Mouse (Mus musculus) adrenal gland, postnatal 10 days (tissue): ENCODE measurements around the gene Hist1h4n. TPM values are rescaled to one million over a fixed set of nuclear protein-coding genes. Genes with fewer than 3 reads are reported as not detected.
A peak's percentile ranks its signal among the peaks of the same experiment; 100 is the strongest.

ENCODE experiments used
- DNase-seq: peaks from one replicate; pipeline ENCODE4 v3.0.0; 2021; ENCODE audit warnings: mixed read lengths
- microRNA-seq: library from miRNA; unstranded; fragments of <30 nt; microRNA quantifications from one replicate; pipeline ENCODE4 v1.2.0, GENCODE M21; 2021
- total RNA-seq, 2 experiments: library from RNA; stranded (reverse); gene quantifications; 2 replicates each; pipeline ENCODE4 v1.2.3; 2021

Hist1h4n gene
- total RNA-seq, 2 experiments from 2014 or later: 81.5 to 146 TPM

GRCm38 (mm10) chr13:21795584-21795983 lies 36.4 kb downstream of the Hist1h4n start:
- no peak for DNase-seq

DNA sequence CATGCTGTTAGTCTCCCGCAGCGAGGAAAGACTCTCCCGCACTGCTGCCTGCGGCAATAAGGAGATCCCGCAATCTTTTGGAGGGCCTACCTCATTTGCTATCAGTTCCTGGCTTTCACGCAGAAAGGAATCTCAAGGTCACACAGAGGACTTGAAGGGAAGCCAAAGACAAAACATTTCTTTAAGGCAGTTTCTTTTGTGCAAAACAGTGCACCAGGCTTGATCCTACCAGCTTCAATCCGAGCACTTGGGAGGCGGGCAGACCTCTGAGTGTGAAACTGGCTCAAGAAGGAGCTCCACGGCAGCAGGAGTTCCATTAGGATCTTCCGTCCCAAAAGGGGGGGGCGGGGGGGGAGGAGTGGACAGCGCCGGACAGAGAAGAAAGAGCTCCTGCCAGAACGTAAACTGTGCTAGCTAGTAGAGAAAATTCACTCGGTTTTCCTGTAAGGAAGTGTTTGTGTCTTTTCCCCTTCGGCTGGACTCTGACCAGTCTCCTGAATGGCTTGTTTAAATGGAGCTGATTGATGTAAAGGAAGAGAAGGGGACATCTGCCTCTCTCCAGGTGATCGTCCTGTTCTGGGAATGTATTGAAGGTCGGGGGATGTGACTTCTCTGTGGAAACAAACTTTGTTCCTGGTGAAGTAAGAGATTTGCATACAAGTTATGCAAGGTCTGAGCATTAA lies 41.3 kb downstream of the Hist1h4n start:
- DNase-seq: peak; percentile 36

- no peak for DNase-seq
Observed at GRCm38 (mm10) chr13:21789925-21790324, 42.1 kb downstream of the Hist1h4n start.

- no peak for DNase-seq
Observed at GRCm38 (mm10) chr13:21787760-21788593, 44.0 kb downstream of the Hist1h4n start.

DNA sequence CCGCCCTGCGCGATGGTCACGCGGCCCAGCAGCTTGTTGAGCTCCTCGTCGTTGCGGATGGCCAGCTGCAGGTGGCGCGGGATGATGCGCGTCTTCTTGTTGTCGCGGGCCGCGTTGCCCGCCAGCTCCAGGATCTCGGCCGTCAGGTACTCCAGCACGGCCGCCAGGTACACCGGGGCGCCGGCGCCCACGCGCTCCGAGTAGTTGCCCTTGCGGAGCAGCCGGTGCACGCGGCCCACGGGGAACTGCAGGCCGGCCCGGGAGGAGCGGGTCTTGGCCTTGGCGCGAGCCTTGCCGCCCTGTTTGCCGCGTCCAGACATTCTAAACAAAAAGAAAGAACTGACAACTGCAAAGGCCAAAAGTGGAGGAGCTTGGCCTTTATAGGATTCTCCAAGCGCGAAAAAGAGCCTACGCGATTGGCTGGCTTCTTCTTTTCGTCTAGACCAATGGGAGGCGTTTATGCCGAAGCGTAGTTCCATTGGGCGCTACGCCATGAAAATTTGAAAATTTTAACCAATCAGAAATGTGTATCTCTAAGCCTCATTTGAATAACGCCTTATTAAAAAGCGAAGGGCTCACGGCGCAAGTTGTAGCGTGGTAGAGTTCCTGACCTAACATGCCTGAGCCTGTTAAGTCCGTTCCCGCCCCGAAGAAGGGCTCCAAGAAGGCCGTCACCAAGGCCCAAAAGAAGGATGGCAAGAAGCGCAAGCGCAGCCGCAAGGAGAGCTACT lies 44.9 kb downstream of the Hist1h4n start, which contains the start of the genes Hist1h2an and Hist1h2bp:
TSS of gene Hist1h2an (minus strand) at position 320 of the 731 bp plus-strand sequence.
TSS of gene Hist1h2bp (plus strand) at position 563 of the 731 bp plus-strand sequence.
- DNase-seq: peak; percentile 85

DNA sequence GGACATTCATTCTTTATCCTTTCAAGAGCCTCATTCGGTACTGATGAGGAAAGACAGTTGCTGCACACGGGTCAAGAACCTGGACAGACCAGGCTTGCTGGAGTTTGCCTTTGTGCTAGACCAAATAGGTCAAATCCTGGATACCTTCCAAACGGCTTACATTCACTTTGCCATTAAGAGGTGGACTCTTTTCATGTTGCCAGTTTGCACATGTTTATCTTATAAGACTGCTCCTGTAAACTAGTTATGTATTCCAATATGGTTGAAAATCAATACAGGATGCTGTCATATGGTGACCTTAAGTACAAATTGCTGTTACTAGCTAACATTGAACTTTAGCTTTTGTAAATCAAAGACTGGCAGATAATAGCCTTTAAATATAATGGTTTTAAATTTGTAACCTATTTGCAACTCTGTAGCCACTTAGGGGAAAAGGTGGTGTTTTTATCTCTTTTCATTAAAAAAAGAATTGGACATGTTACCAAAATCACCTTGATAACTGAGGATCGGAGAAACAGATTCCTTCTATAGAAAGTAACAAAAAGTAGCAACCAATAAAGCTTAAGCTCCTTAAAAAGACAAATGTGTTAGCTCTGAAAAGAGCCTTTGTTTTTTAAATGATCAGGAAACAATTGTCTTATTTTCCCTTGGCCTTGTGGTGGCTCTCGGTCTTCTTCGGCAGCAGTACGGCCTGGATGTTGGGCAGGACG lies 45.7 kb downstream of the Hist1h4n start:
- DNase-seq: no peak

- DNase-seq: no peak
Observed at GRCm38 (mm10) chr13:21784311-21784710, 47.7 kb downstream of the Hist1h4n start.

GRCm38 (mm10) chr13:21783734-21784161 lies 48.2 kb downstream of the Hist1h4n start:
- peak; percentile 42 for DNase-seq

DNA sequence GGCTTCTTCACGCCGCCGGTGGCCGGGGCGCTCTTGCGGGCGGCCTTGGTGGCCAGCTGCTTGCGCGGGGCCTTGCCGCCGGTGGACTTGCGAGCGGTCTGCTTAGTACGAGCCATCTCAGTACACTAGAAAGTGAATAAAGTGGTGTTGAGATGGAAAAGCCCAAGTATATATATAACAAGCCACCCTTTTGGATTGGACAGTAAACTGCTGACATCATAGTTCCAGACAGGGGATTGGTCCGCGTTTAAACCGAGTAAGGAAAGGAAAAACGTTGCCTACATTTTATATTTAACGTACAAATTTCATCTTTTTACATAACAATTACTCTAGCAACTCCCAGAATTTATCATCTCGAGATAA lies 48.8 kb downstream of the Hist1h4n start, which contains the start of gene Hist1h3i:
TSS of gene Hist1h3i (minus strand) at position 116 of the 363 bp plus-strand sequence.
- peak; percentile 63 for DNase-seq

- DNase-seq: peak; percentile 15
Observed at GRCm38 (mm10) chr13:21782361-21783254, 49.4 kb downstream of the Hist1h4n start.

Small RNAs within 50 kb of the gene (microRNA-seq; reads per million reads assigned to microRNA genes)
- gene Gm19658 (not detected), gene Gm44346 (not detected), gene Gm44466 (not detected)

Other genes starting within 250 kb of the Hist1h4n start
- gene Olfr1362, start 218.2 kb downstream of the Hist1h4n start, total RNA-seq: not detected
- gene Olfr11, start 189.7 kb downstream of the Hist1h4n start, total RNA-seq: not detected
- not detected for gene Olfr1361, start 168.8 kb downstream of the Hist1h4n start, total RNA-seq
- not detected for gene Olfr1360, start 154.8 kb downstream of the Hist1h4n start, total RNA-seq
- gene Olfr1359, start 134.1 kb downstream of the Hist1h4n start, total RNA-seq: not detected
- gene Hist1h2bl, start 116.1 kb downstream of the Hist1h4n start, total RNA-seq: 100 to 1,000 TPM; 284 to 352 TPM
- gene Hist1h2ai, start 115.8 kb downstream of the Hist1h4n start, total RNA-seq: 100 to 1,000 TPM; 304 to 363 TPM
- gene Hist1h3h, start 114.5 kb downstream of the Hist1h4n start, total RNA-seq: 100 to 1,000 TPM; 397 to 474 TPM
- gene Hist1h2bm, start 110.2 kb downstream of the Hist1h4n start, total RNA-seq: 100 to 1,000 TPM in 1 of 2 experiments, 10 to 100 TPM in 1; 83.1 to 103 TPM
- 10 to 100 TPM; 63.1 to 70.2 TPM for gene Hist1h4j, start 97.1 kb downstream of the Hist1h4n start, total RNA-seq
- 100 to 1,000 TPM; 688 to 818 TPM for gene Hist1h4k, start 81.7 kb downstream of the Hist1h4n start, total RNA-seq
- gene Hist1h2ak, start 78.4 kb downstream of the Hist1h4n start, total RNA-seq: 100 to 1,000 TPM; 111 to 143 TPM
- gene Hist1h2bn, start 78.1 kb downstream of the Hist1h4n start, total RNA-seq: 100 to 1,000 TPM; 174 to 201 TPM
- 100 to 1,000 TPM; 179 to 219 TPM for gene Hist1h1b, start 51.6 kb downstream of the Hist1h4n start, total RNA-seq
- gene Hist1h3i, start 48.8 kb downstream of the Hist1h4n start, total RNA-seq: 100 to 1,000 TPM; 296 to 332 TPM
- gene Hist1h2an, start 45.0 kb downstream of the Hist1h4n start, total RNA-seq: 10 to 100 TPM; 69.2 to 73.2 TPM
- 100 to 1,000 TPM; 111 to 134 TPM for gene Hist1h2bp, start 44.7 kb downstream of the Hist1h4n start, total RNA-seq
- gene Hist1h2bq, start 22.0 kb downstream of the Hist1h4n start, total RNA-seq: 100 to 1,000 TPM; 207 to 275 TPM
- gene Hist1h2ao, start 21.7 kb downstream of the Hist1h4n start, total RNA-seq: not detected
- gene Hist1h4m, start 20.4 kb downstream of the Hist1h4n start, total RNA-seq: 100 to 1,000 TPM; 590 to 593 TPM
- gene Hist1h2ap, start 1.3 kb upstream of the Hist1h4n start, total RNA-seq: 100 to 1,000 TPM; 430 to 536 TPM
- 100 to 1,000 TPM; 207 to 269 TPM for gene Hist1h2br, start 1.5 kb upstream of the Hist1h4n start, total RNA-seq
- gene Zfp184, start 112.9 kb upstream of the Hist1h4n start, total RNA-seq: 1 to 10 TPM; 2.0 to 2.4 TPM
- not detected for gene Pom121l2, start 149.0 kb upstream of the Hist1h4n start, total RNA-seq
- not detected for gene Prss16, start 177.5 kb upstream of the Hist1h4n start, total RNA-seq
- gene Hist1h2ah, start 203.4 kb upstream of the Hist1h4n start, total RNA-seq: 100 to 1,000 TPM; 239 to 319 TPM
- gene Hist1h2bk, start 203.7 kb upstream of the Hist1h4n start, total RNA-seq: 100 to 1,000 TPM; 299 to 338 TPM
- 100 to 1,000 TPM; 136 to 154 TPM for gene Hist1h4i, start 209.2 kb upstream of the Hist1h4n start, total RNA-seq
- 100 to 1,000 TPM; 237 to 260 TPM for gene Hist1h2ag, start 210.7 kb upstream of the Hist1h4n start, total RNA-seq
- gene Hist1h2bj, start 211.0 kb upstream of the Hist1h4n start, total RNA-seq: 100 to 1,000 TPM; 170 to 209 TPM